Mouse (Mus musculus) leukemia stem cell, adult 10-12 weeks (primary cell): ENCODE results near the gene Sgk2. TPM values are rescaled to one million over a fixed set of nuclear protein-coding genes. Genes with fewer than 3 reads are reported as not detected.

Source experiments
- polyA plus RNA-seq: library from polyadenylated mRNA; stranded (reverse); fragments of >175 nt; gene quantifications from 2 replicates; pipeline ENCODE4 v1.2.3, GENCODE M21; 2012; ENCODE audit warnings: low replicate concordance

Gene Sgk2
- not detected in 2 replicates for polyA plus RNA-seq

GRCm38 (mm10) chr2:162987218-162987617 lies at the start of gene Sgk2:
Gene Sgk2, plus strand, starts transcription at chr2:162987330.

DNA sequence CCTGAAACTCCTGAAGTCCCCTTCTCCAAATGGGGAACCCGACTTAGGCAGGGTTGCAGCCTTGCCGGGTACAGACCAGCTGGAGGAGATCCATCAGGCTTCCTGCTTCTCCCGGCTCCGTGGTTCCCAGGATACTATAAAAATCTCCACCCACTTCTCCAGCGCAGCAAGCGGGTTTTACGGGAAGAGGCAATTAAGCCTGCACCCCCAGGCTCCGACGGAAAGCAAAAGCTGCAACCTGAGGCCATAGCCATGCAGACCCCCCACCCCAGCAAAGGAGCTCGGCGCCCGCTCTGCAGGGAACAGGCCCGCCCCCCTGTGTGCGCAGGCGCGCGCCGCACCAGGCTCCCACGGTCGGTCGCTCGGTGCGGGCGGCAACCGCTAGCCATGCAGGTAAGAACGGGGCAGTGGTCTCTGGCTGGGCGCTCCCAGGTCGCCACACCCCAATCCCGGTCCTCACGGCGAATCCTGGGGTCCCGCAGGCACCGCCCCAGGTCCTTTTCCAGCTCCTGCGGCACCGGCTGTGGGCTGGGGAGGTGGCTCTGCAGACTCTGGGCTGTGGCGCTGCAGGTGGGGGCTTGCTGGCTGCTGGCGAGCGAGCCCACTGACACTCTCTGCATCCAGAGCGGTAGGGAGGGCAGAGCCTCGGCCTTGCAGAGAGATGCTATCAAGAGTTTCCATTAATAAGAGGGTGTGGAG lies 43.8 kb upstream of the Sgk2 start, which contains the start of gene L3mbtl1:
Gene L3mbtl1 (plus strand): TSS at position 325 of the 699 bp plus-strand sequence.

GRCm38 (mm10) chr2:163016916-163017743 lies 30.0 kb downstream of the Sgk2 start, which contains the start of gene Ift52:
Gene Ift52, plus strand, starts transcription at chr2:163017354.

GRCm38 (mm10) chr2:163054335-163054840 lies 67.3 kb downstream of the Sgk2 start, which contains the start of gene Mybl2:
Gene Mybl2, plus strand, starts transcription at chr2:163054687.

Other genes starting within 250 kb of the Sgk2 start
- gene Srsf6, start 55.8 kb upstream of the Sgk2 start, polyA plus RNA-seq = 99.0 and 114 TPM in 2 replicates
- gene L3mbtl1, start 43.9 kb upstream of the Sgk2 start, polyA plus RNA-seq = 0.49 and 0.73 TPM in 2 replicates
- gene Ift52, start 30.0 kb downstream of the Sgk2 start, polyA plus RNA-seq = 1.1 and 4.6 TPM in 2 replicates
- 65.2 and 71.4 TPM in 2 replicates for gene Mybl2, start 67.4 kb downstream of the Sgk2 start, polyA plus RNA-seq
- not detected in 2 replicates for gene Gtsf1l, start 100.5 kb downstream of the Sgk2 start, polyA plus RNA-seq
- gene Tox2, start 215.8 kb downstream of the Sgk2 start, polyA plus RNA-seq = 26.5 and 67.2 TPM in 2 replicates